Mouse (Mus musculus) heart, postnatal 36 days (tissue): ENCODE measurements at regions not wholly inside any gene's neighbourhood (a gene's known extent, or its start where the extent isn't known, plus 50 kb on each side); places are given as distances from the start of the nearest gene placed in this dataset.

Experiments
- DNase-seq, 2 experiments: peaks; one replicate each; pipeline ENCODE4 v3.0.0; 2021 to 2022
- intact Hi-C: fragments of 180-260 bp; cut with DNase I; formaldehyde crosslinking; loops from one replicate; pipeline ENCODE4 v1.15.1; 2025

- no peak for DNase-seq
- intact Hi-C loops = no loop called here
Measured at GRCm38 (mm10) chr3:48658386-48658785, 1098.7 kb downstream of the Pcdh18 start.

GRCm38 (mm10) chr3:48655084-48655483, 1102.0 kb downstream of the Pcdh18 start:
- intact Hi-C loops = no loop called here
- no peak for DNase-seq

- no peak for DNase-seq
- intact Hi-C loops = no loop called here
Measured at GRCm38 (mm10) chr3:48631889-48632483, 1125.1 kb downstream of the Pcdh18 start.

DNA sequence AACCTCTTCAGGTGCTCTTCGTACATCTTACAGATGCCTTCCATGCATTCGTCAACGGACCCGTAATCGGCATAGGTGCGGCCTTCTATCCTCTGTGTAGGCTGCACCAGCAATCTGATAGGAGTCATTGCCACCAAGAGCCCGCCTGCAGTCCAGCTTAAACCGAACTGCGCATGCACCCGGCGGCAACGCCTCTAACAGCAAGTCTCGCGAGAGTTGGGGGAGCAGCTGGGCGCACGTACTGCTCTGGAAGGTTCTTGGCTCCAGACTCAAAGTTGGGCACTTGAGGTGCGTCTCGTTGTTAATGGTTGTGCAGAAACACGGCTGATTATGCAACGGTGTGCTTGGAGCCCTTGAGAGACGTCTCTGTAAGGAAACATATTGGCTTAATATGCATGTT, 1148.2 kb downstream of the Pcdh18 start:
- DNase-seq = no peak
- intact Hi-C loops = no loop called here

DNA sequence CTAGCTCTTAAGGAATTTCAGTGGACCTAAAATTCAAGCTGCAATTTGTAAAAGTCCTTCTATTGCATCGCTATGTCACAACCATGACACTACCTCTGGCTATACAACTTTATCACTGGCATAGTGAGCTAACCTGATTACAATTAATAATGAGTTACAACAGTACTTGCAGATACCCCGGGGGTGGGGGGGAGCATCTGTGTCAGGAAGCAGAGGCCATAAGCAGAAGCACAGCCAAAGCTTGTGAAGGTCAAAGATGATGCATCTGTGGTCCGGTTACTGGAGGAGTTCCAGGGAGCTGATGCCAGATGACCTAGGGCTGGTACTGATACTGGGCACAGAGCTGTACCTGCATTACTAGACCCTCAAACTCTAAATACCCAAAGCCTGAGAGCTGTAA, 1152.3 kb downstream of the Pcdh18 start:
- no peak for DNase-seq
- intact Hi-C loops = no loop called here

DNA sequence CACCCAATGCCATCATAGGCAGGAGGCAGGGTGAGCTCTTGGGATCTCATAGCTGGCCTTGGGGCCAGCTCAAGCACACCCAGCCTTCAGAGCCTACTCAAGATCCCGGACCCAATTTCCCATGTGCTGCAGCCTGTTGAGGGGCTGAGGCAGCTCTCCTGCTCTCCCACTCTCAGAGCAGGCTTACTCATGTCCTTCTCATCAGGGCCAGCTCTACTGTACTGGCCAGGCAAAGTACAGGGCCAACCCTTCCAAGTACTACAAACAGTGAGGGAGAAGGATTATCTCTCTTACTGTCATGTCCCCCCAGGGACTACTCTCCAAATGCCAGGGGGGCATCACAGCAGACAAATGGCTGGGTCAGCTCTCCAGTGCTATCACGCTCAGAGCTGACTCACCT, 1169.8 kb downstream of the Pcdh18 start:
- intact Hi-C loops = no loop called here
- no peak for DNase-seq

GRCm38 (mm10) chr3:48586145-48586544, 1171.0 kb downstream of the Pcdh18 start:
- intact Hi-C loops = no loop called here
- no peak for DNase-seq

GRCm38 (mm10) chr3:48584340-48584739, 1172.8 kb downstream of the Pcdh18 start:
- no peak for DNase-seq
- intact Hi-C loops = no loop called here

DNA sequence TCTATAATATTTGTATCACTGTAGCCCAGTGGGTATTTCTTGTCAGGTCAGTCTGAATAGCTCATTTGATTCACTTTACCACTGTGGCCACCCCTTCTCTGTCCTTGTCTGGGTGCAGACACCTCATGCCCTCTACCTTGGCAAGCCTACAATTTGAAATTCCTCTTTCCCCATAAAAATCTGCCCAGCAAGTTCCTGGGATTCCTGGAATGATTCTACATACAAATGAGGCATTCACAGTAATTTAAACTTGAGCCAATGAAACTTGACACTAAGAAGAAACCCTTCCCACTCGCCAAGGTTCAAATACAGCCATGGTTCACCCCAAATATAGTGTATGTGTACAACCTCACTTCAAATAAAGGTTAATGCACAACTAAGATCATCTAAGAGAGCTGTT, 1174.6 kb downstream of the Pcdh18 start:
- no peak for DNase-seq
- intact Hi-C loops = no loop called here

GRCm38 (mm10) chr3:48579971-48580370, 1177.2 kb downstream of the Pcdh18 start:
- intact Hi-C loops = no loop called here
- no peak for DNase-seq

DNA sequence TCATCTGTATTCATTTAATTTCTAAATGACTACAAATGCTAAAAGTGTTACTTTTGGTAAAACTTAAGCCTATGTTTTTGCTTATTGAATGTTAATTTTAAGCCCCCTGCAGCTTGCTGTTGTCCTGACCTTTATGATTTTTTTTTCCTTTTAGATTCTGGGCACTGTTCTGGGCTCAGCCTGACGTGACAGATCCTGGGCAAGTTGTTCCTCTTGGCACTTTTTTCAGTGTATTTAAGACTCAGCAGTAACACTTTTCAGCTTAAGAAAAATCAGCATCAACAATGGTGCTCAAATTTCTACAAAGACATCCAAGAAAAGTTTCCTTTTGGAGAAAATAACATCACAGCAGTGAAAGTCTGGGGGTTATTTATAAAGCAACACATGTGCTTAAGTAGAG, 1177.9 kb downstream of the Pcdh18 start:
- DNase-seq = no peak
- intact Hi-C loops = no loop called here

DNA sequence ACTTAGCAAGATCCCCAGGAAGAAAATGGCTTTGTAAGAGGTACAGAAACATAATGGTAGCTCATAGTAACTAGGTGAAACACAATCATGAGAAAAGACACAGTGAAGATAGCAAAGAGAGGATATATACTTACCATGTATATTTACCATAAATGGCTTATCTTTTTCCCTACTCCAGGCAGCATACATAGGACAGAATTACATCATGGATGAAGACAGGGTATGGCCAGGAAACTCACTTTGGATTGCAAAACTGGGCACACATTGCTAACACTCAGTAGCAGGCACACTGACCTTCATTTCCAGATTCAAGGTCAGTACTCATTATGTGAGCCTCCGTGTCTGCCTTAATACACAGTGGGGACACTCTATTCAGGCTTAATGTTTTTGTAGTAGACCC, 1210.5 kb downstream of the Pcdh18 start:
- DNase-seq = no peak
- intact Hi-C loops = no loop called here

GRCm38 (mm10) chr3:48515009-48515408, 1242.1 kb downstream of the Pcdh18 start:
- DNase-seq = no peak
- intact Hi-C loops = no loop called here

- intact Hi-C loops = no loop called here
Measured at GRCm38 (mm10) chr3:48503996-48504395, 1253.1 kb downstream of the Pcdh18 start.

GRCm38 (mm10) chr3:48464679-48465078, 1292.4 kb downstream of the Pcdh18 start:
- no peak for DNase-seq
- intact Hi-C loops = no loop called here

More at GRCm38 (mm10) chr3:48503996-48504395, 1253.1 kb downstream of the Pcdh18 start:
- DNase-seq = no peak

DNA sequence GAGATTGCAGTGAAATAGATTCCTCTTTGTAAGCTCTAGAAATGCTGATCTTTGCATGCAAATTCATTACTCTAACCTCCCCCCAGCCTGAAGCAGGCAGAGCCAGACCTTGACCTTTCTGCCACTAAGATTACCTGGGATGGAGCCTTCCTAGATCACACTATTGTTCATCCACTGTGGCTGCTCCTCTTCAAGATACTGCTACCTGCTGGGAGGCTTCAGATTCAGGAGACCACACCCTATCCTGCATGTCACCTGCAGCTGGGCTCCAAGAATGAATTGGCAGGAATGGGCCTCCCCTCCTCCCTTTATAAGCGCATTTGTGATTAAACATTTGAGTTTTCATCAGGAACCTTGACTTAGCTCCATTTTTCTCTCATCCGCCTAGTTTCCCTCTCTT, 1315.2 kb downstream of the Pcdh18 start:
- intact Hi-C loops = loop anchor here (1.0 kb wide), 1 partner anchor 10 kb away; no protein-coding TSS in a partner anchor

DNA sequence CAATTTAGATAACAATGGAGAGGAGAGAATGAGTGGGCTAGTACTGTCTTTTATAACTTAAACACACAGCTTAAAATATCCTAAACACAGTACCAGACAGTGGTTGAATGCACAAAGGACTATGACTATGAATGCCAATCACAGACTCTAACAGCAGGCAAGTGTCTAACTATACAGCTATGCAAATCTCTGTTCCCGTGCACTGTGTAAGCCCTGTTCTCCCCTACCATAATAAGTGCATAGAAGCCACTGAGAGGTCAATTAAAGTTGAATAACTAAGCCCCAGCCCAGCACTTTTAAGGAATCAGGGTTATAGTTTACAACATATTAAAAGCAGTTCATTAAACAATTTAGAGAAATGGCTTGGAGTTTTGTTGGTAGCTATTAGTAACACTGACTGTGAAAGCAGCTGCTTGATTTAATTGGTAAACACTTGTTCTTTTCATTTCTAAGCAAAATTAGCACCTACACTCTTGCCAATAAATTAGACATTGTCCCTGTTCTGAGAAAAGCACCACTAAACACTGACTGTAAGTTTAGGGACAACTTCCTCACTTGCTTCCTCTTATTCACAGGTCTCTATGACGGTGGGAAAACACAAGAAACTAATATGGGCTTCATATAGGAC, 1327.6 kb downstream of the Pcdh18 start:
- intact Hi-C loops = no loop called here
- no peak for DNase-seq

More for the DNA sequence above, 1315.2 kb downstream of the Pcdh18 start:
- no peak for DNase-seq

DNA sequence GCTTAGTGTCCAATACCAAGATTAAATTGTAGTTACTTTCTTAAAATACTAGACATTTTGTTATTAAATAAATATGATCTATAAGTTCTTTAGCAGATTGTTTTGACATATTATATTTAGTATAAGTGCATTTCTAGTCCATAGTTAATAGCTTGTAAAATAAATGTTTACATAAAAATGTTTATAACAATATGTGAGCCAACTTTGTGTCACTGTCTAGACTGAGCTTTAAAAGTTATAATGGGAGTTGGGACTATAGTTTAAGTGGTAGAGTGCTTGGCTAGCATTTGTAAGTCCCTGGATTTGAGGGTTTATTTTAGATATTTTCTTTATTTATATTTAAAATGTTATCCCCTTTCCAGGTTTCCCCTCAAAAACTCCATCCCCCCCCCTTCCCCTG, 1367.3 kb downstream of the Pcdh18 start:
- no peak for DNase-seq
- intact Hi-C loops = no loop called here
